Mouse (Mus musculus) small intestine, adult 2 months (tissue): Measurements from ENCODE around the gene Sstr2. TPM values are rescaled to one million over a fixed set of nuclear protein-coding genes. Genes with fewer than 3 reads are reported as not detected.

ENCODE experiments used
- H3K27ac ChIP-seq: fragments of 200-500 bp; 2 replicates; pipeline ENCODE4 v1.5.1; 2012; ENCODE audit warnings: low read depth, low read length, control low read depth, inconsistent platforms; ENCODE audit not compliant: insufficient read depth
- H3K27me3 ChIP-seq: fragments of 200-500 bp; 2 replicates; pipeline ENCODE4 v1.6.1; 2012; ENCODE audit warnings: mild to moderate bottlenecking, moderate library complexity, low read length, inconsistent platforms; ENCODE audit not compliant: control insufficient read depth, insufficient read depth
- H3K36me3 ChIP-seq: fragments of 200-500 bp; 2 replicates; pipeline ENCODE4 v1.6.1; 2012; ENCODE audit warnings: mild to moderate bottlenecking, low read length, control low read depth, inconsistent platforms; ENCODE audit not compliant: control insufficient read depth, insufficient read depth
- H3K4me1 ChIP-seq: fragments of 200-500 bp; 2 replicates; pipeline ENCODE4 v1.6.1; 2012; ENCODE audit warnings: low read length, inconsistent platforms, mixed read lengths; ENCODE audit not compliant: control insufficient read depth, insufficient read depth, insufficient read length
- H3K4me3 ChIP-seq: fragments of 200-500 bp; 2 replicates; pipeline ENCODE4 v1.5.1; 2012; ENCODE audit warnings: low read depth, mild to moderate bottlenecking, control low read depth, inconsistent platforms, low read length, moderate library complexity
- CTCF ChIP-seq: fragments of 200-500 bp; IDR thresholded peaks from 2 replicates; pipeline ENCODE4 v1.5.1; 2012; ENCODE audit warnings: low read depth, mild to moderate bottlenecking, control low read depth, inconsistent platforms, low read length, moderate library complexity, mixed read lengths; ENCODE audit not compliant: insufficient replicate concordance, insufficient read length; ENCODE audit errors: extremely low read depth
- POLR2A ChIP-seq: fragments of 200-500 bp; IDR thresholded peaks from 2 replicates; pipeline ENCODE4 v1.6.1; 2012; ENCODE audit warnings: low read depth, mild to moderate bottlenecking, control low read depth, inconsistent platforms, low read length, moderate library complexity
- WGBS: fragments of 180-500 bp; shearing (Covaris S2); methylation state at CpG from one replicate; pipeline ENCODE4 v1.1.7; 2018; 5-methylcytosine and 5-hydroxymethylcytosine counted together
- polyA plus RNA-seq: library from polyadenylated mRNA; depleted of rRNA; stranded (reverse); fragments of >200 nt; gene quantifications from 2 replicates; pipeline ENCODE4 v1.2.3, GENCODE M21; 2012

The Sstr2 gene
- polyA plus RNA-seq, 1 experiment: 0.23 TPM

- WGBS: 82% methylated on average over 10 of the region's 10 CpGs
- Histone ChIP-seq H3K4me1 (no peaks in the 10 kb centered on the region), H3K36me3 (no peaks in the 10 kb centered on the region)
Measured at GRCm38 (mm10) chr11:113611112-113611646, 8.0 kb upstream of the Sstr2 start.

GRCm38 (mm10) chr11:113611664-113612611 lies 7.2 kb upstream of the Sstr2 start:
- no peak overlapping the region for H3K4me3 ChIP-seq
- no peaks in the 10 kb centered on the region; the same call in 1 of the 2 replicates for H3K27me3 ChIP-seq
- H3K36me3 ChIP-seq: no peaks in the 10 kb centered on the region
- no peak overlapping the region for H3K27ac ChIP-seq
- TF ChIP-seq CTCF (peak; percentile 62; the same call in 1 of the 2 replicates), POLR2A (no peak)
- H3K4me1 ChIP-seq: no peaks in the 10 kb centered on the region
- 50% methylated on average over 24 of the region's 24 CpGs for WGBS

More at GRCm38 (mm10) chr11:113611112-113611646, 8.0 kb upstream of the Sstr2 start:
- H3K27ac ChIP-seq: no peak overlapping the region
- no peaks in the 10 kb centered on the region; the same call in 1 of the 2 replicates for H3K27me3 ChIP-seq
- H3K4me3 ChIP-seq: no peak overlapping the region
- no peak for TF ChIP-seq CTCF
- TF ChIP-seq POLR2A: no peak

- H3K27me3 ChIP-seq: peaks cover 10% of the 10 kb centered on the region; the same call in 1 of the 2 replicates
- TF ChIP-seq CTCF: no peak
- TF ChIP-seq POLR2A: no peak
- no peak overlapping the region for H3K4me3 ChIP-seq
- WGBS: 84% methylated on average over 6 of the region's 6 CpGs
- H3K36me3 ChIP-seq: no peaks in the 10 kb centered on the region
- peaks cover under 1% of the 10 kb centered on the region; the same call in 1 of the 2 replicates for H3K4me1 ChIP-seq
- no peak overlapping the region for H3K27ac ChIP-seq
Measured at GRCm38 (mm10) chr11:113614476-113614875, 4.7 kb upstream of the Sstr2 start.

GRCm38 (mm10) chr11:113617132-113617911 lies 1.8 kb upstream of the Sstr2 start:
- no peaks in the 10 kb centered on the region for H3K36me3 ChIP-seq
- 18% methylated on average over 14 of the region's 14 CpGs for WGBS
- peaks cover 2% of the 10 kb centered on the region; the same call in 1 of the 2 replicates for H3K4me1 ChIP-seq
- H3K4me3 ChIP-seq: no peak overlapping the region
- H3K27ac ChIP-seq: no peak overlapping the region
- peaks cover 21% of the 10 kb centered on the region for H3K27me3 ChIP-seq
- TF ChIP-seq POLR2A (no peak), CTCF (peak; percentile 20; the same call in 1 of the 2 replicates)

- TF ChIP-seq CTCF: no peak
- no peak for TF ChIP-seq POLR2A
- WGBS: 20% methylated on average over 4 of the region's 4 CpGs
- Histone ChIP-seq H3K27ac (no peak overlapping the region), H3K4me1 (peaks cover 2% of the 10 kb centered on the region; the same call in 1 of the 2 replicates), H3K36me3 (no peaks in the 10 kb centered on the region), H3K27me3 (peaks cover 21% of the 10 kb centered on the region), H3K4me3 (peak overlapping the region; percentile 45)
Measured at GRCm38 (mm10) chr11:113618303-113618671, 855 bp upstream of the Sstr2 start.

- H3K36me3 ChIP-seq: no peaks in the 10 kb centered on the region
- H3K4me1 ChIP-seq: peaks cover 2% of the 10 kb centered on the region; the same call in 1 of the 2 replicates
- WGBS: 3% methylated on average over 31 of the region's 31 CpGs
- no peak overlapping the region for H3K27ac ChIP-seq
- peak overlapping the region; percentile 45 for H3K4me3 ChIP-seq
- peaks cover 21% of the 10 kb centered on the region for H3K27me3 ChIP-seq
- TF ChIP-seq CTCF (no peak), POLR2A (no peak)
Measured at GRCm38 (mm10) chr11:113619420-113620080, 408 bp downstream of the Sstr2 start.
